Mouse (Mus musculus) liver, embryonic 11.5 days (tissue): ENCODE data around the gene Plekha7. TPM values are rescaled to one million over a fixed set of nuclear protein-coding genes. Genes with fewer than 3 reads are reported as not detected.

Experiments used
- ATAC-seq: fragments of 200-750 bp; cut with Nextera tagmentation; replicated peaks from 2 replicates; pipeline ENCODE4 v1.8.0; 2017; ENCODE audit warnings: moderate number of reproducible peaks, mild to moderate bottlenecking, moderate TSS enrichment, moderate library complexity; ENCODE audit not compliant: low FRiP score
- DNase-seq: peaks from one replicate; pipeline ENCODE4 v3.0.0-alpha.2; 2017; ENCODE audit warnings: low spot score
- H3K27ac ChIP-seq: fragments of 300-500 bp; sonication (generic); 2 replicates; pipeline ENCODE4 v1.5.1; 2014; ENCODE audit warnings: mild to moderate bottlenecking, low read depth, low read length, control low read depth
- H3K27me3 ChIP-seq: fragments of 300-500 bp; sonication (generic); replicated peaks from 2 replicates; pipeline ENCODE4 v1.6.1; 2014; ENCODE audit warnings: low read length, mixed read lengths; ENCODE audit not compliant: control insufficient read depth, insufficient read depth
- H3K36me3 ChIP-seq: fragments of 300-500 bp; sonication (generic); 2 replicates; pipeline ENCODE4 v1.6.1; 2014; ENCODE audit warnings: mild to moderate bottlenecking, low read length, moderate library complexity, mixed read lengths; ENCODE audit not compliant: control insufficient read depth, insufficient read depth
- H3K4me1 ChIP-seq: fragments of 300-500 bp; sonication (generic); replicated peaks from 2 replicates; pipeline ENCODE4 v1.6.1; 2014; ENCODE audit warnings: low read length, mixed read lengths; ENCODE audit not compliant: control insufficient read depth, insufficient read depth
- H3K4me2 ChIP-seq: fragments of 300-500 bp; sonication (generic); 2 replicates; pipeline ENCODE4 v1.6.1; 2014; ENCODE audit warnings: mild to moderate bottlenecking, control low read depth, moderate library complexity
- H3K4me3 ChIP-seq: fragments of 300-500 bp; sonication (generic); 2 replicates; pipeline ENCODE4 v1.5.1; 2014; ENCODE audit warnings: low read depth, low read length, control low read depth
- H3K9ac ChIP-seq: fragments of 300-500 bp; sonication (generic); 2 replicates; pipeline ENCODE4 v1.6.1; 2014; ENCODE audit warnings: low read depth, low read length, control low read depth
- H3K9me3 ChIP-seq: fragments of 300-500 bp; sonication (generic); 2 replicates; pipeline ENCODE4 v1.6.1; 2016; ENCODE audit warnings: low read length, inconsistent platforms, mixed read lengths; ENCODE audit not compliant: control insufficient read depth
- WGBS: fragments of 180-500 bp; shearing (Covaris S2); extraction: QIAGEN DNeasy Blood & Tissue Kit; methylation state at CpG from one replicate; pipeline ENCODE4 v1.1.7; 2014; 5-methylcytosine and 5-hydroxymethylcytosine counted together
- polyA plus RNA-seq: library from polyadenylated mRNA; unstranded; fragments of >200 nt; fragmentation: Nextera tagmentation; extraction: Ambion mirVana; gene quantifications from 2 replicates; pipeline ENCODE4 v1.2.1, GENCODE M21; 2014

Plekha7 gene
- polyA plus RNA-seq, 1 experiment from 2014 or later = 7.9 TPM

GRCm38 (mm10) chr7:116196974-116197679 lies 111.0 kb downstream of the Plekha7 start:
- no peak overlapping the region for H3K9ac ChIP-seq
- H3K27me3 ChIP-seq = no peaks in the 10 kb centered on the region
- peaks cover 5% of the 10 kb centered on the region; the same call in 1 of the 2 replicates for H3K4me1 ChIP-seq
- no peak overlapping the region for H3K4me2 ChIP-seq
- H3K9me3 ChIP-seq = no peaks in the 10 kb centered on the region
- DNase-seq (no peak), ATAC-seq (no peak)
- WGBS = 51% methylated on average over 8 of the region's 8 CpGs
- H3K36me3 ChIP-seq = no peaks in the 10 kb centered on the region
- H3K27ac ChIP-seq = no peak overlapping the region
- H3K4me3 ChIP-seq = no peak overlapping the region

GRCm38 (mm10) chr7:116194996-116195395 lies 113.2 kb downstream of the Plekha7 start:
- ATAC-seq (no peak), DNase-seq (no peak)
- WGBS = 72% methylated on average over 7 of the region's 7 CpGs
- no peak overlapping the region for H3K4me2 ChIP-seq
- H3K36me3 ChIP-seq = no peaks in the 10 kb centered on the region
- H3K4me1 ChIP-seq = peaks cover 5% of the 10 kb centered on the region; the same call in 1 of the 2 replicates
- no peaks in the 10 kb centered on the region for H3K27me3 ChIP-seq
- no peak overlapping the region for H3K9ac ChIP-seq
- no peaks in the 10 kb centered on the region for H3K9me3 ChIP-seq
- H3K4me3 ChIP-seq = no peak overlapping the region
- H3K27ac ChIP-seq = no peak overlapping the region

- WGBS = 78% methylated on average over 7 of the region's 7 CpGs
Observed at GRCm38 (mm10) chr7:116192966-116193365, 115.2 kb downstream of the Plekha7 start.

GRCm38 (mm10) chr7:116192096-116192595 lies 116.0 kb downstream of the Plekha7 start:
- Histone ChIP-seq H3K4me3 (no peak overlapping the region), H3K4me2 (no peak overlapping the region), H3K9me3 (no peaks in the 10 kb centered on the region), H3K27ac (no peak overlapping the region), H3K36me3 (no peaks in the 10 kb centered on the region), H3K9ac (no peak overlapping the region), H3K4me1 (peaks cover 3% of the 10 kb centered on the region; the same call in 1 of the 2 replicates), H3K27me3 (no peaks in the 10 kb centered on the region)
- 65% methylated on average over 4 of the region's 4 CpGs for WGBS
- no peak for DNase-seq
- no peak for ATAC-seq

More at GRCm38 (mm10) chr7:116192966-116193365, 115.2 kb downstream of the Plekha7 start:
- Histone ChIP-seq H3K4me3 (no peak overlapping the region), H3K9ac (no peak overlapping the region), H3K4me1 (0 out of 2 replicates have a peak, but pooled peaks cover 3% of the 10 kb centered on the region), H3K27ac (no peak overlapping the region), H3K4me2 (no peak overlapping the region), H3K36me3 (no peaks in the 10 kb centered on the region), H3K27me3 (no peaks in the 10 kb centered on the region), H3K9me3 (no peaks in the 10 kb centered on the region)
- ATAC-seq (no peak), DNase-seq (no peak)

GRCm38 (mm10) chr7:116191138-116191537 lies 117.0 kb downstream of the Plekha7 start:
- Histone ChIP-seq H3K27me3 (no peaks in the 10 kb centered on the region), H3K9ac (no peak overlapping the region), H3K9me3 (no peaks in the 10 kb centered on the region), H3K36me3 (no peaks in the 10 kb centered on the region), H3K4me3 (no peak overlapping the region), H3K27ac (no peak overlapping the region), H3K4me1 (peaks cover 3% of the 10 kb centered on the region; the same call in 1 of the 2 replicates), H3K4me2 (no peak overlapping the region)
- WGBS = 39% methylated on average over 3 of the region's 3 CpGs
- ATAC-seq (no peak; the same call in 1 of the 2 replicates), DNase-seq (no peak)

- Histone ChIP-seq H3K27ac (no peak overlapping the region), H3K4me3 (no peak overlapping the region), H3K9ac (no peak overlapping the region), H3K36me3 (no peaks in the 10 kb centered on the region), H3K4me1 (peaks cover 3% of the 10 kb centered on the region; the same call in 1 of the 2 replicates), H3K4me2 (no peak overlapping the region), H3K27me3 (no peaks in the 10 kb centered on the region), H3K9me3 (no peaks in the 10 kb centered on the region)
- DNase-seq (no peak), ATAC-seq (no peak)
- 58% methylated on average over 9 of the region's 9 CpGs for WGBS
Observed at GRCm38 (mm10) chr7:116189708-116190107, 118.5 kb downstream of the Plekha7 start.

GRCm38 (mm10) chr7:116188391-116188790 lies 119.8 kb downstream of the Plekha7 start:
- WGBS = 80% methylated on average over 5 of the region's 5 CpGs
- no peaks in the 10 kb centered on the region for H3K36me3 ChIP-seq
- DNase-seq (no peak), ATAC-seq (no peak)
- no peak overlapping the region for H3K4me3 ChIP-seq
- H3K4me1 ChIP-seq = no peaks in the 10 kb centered on the region; the same call in 1 of the 2 replicates
- no peaks in the 10 kb centered on the region for H3K9me3 ChIP-seq
- H3K27ac ChIP-seq = no peak overlapping the region
- H3K27me3 ChIP-seq = no peaks in the 10 kb centered on the region
- no peak overlapping the region for H3K4me2 ChIP-seq
- no peak overlapping the region for H3K9ac ChIP-seq

- Histone ChIP-seq H3K4me3 (no peak overlapping the region), H3K9ac (no peak overlapping the region), H3K36me3 (no peaks in the 10 kb centered on the region), H3K27ac (no peak overlapping the region), H3K4me1 (no peaks in the 10 kb centered on the region; the same call in 1 of the 2 replicates), H3K27me3 (no peaks in the 10 kb centered on the region), H3K9me3 (no peaks in the 10 kb centered on the region), H3K4me2 (no peak overlapping the region)
- WGBS = 84% methylated on average over 3 of the region's 3 CpGs
- ATAC-seq (no peak), DNase-seq (no peak)
Observed at GRCm38 (mm10) chr7:116187521-116187920, 120.7 kb downstream of the Plekha7 start.

- WGBS = 67% methylated on average over 1 of the region's 1 CpGs
- H3K4me3 ChIP-seq = no peak overlapping the region
- no peaks in the 10 kb centered on the region for H3K27me3 ChIP-seq
- no peak overlapping the region for H3K27ac ChIP-seq
- H3K36me3 ChIP-seq = no peaks in the 10 kb centered on the region
- H3K4me1 ChIP-seq = no peaks in the 10 kb centered on the region; the same call in 1 of the 2 replicates
- no peaks in the 10 kb centered on the region for H3K9me3 ChIP-seq
- no peak overlapping the region for H3K4me2 ChIP-seq
- DNase-seq (no peak), ATAC-seq (no peak)
- no peak overlapping the region for H3K9ac ChIP-seq
Observed at GRCm38 (mm10) chr7:116186847-116187246, 121.3 kb downstream of the Plekha7 start.
